Mouse (Mus musculus) heart, postnatal 0 days (tissue): ENCODE data around the gene Emd.

Source experiments
- CTCF ChIP-seq: IDR thresholded peaks from 2 replicates; pipeline ENCODE4 v1.5.1; 2016; ENCODE audit warnings: antibody characterized with exemption, control low read depth, low read depth
- EP300 ChIP-seq: IDR thresholded peaks from 2 replicates; pipeline ENCODE4 v1.6.1; 2016; ENCODE audit warnings: antibody characterized with exemption, low read depth

GRCm38 (mm10) chrX:74277916-74278315 lies 23.4 kb downstream of the Emd start:
- no peak for TF ChIP-seq EP300
- no peak for TF ChIP-seq CTCF
